Mouse (Mus musculus) urinary bladder, postnatal 25 days (tissue): ENCODE measurements around the gene Gm13290.
"Not testable (repeated sequence)": the region's sequence is repeated elsewhere in the genome, so short reads cannot be mapped to it uniquely, and the experiment has no call there.

Experiments
- DNase-seq: peaks from one replicate; pipeline ENCODE4 v3.0.0; 2022; ENCODE audit warnings: low spot score

Gene Gm13290

GRCm38 (mm10) chr4:88781831-88782230 is 8.2 kb downstream of the Gm13290 start, which contains the start of gene Ifnz:
TSS of gene Ifnz (plus strand) at chr4:88782131.
- not testable (repeated sequence) for DNase-seq

- not testable (repeated sequence) for DNase-seq
These were observed 8.7 kb downstream of the Gm13290 start for GRCm38 (mm10) chr4:88782335-88782734.

GRCm38 (mm10) chr4:88785409-88785808 is 11.8 kb downstream of the Gm13290 start, which contains the start of gene Gm13276:
TSS of gene Gm13276 (plus strand) at chr4:88785709.
- not testable (repeated sequence) for DNase-seq

- DNase-seq = not testable (repeated sequence)
These were observed 14.8 kb downstream of the Gm13290 start, which contains the start of gene Gm13277 for GRCm38 (mm10) chr4:88788402-88788801. TSS of gene Gm13277 (plus strand) at chr4:88788632.

GRCm38 (mm10) chr4:88791250-88791649 is 17.6 kb downstream of the Gm13290 start, which contains the start of gene Gm13278:
TSS of gene Gm13278 (plus strand) at chr4:88791550.
- not testable (repeated sequence) for DNase-seq

GRCm38 (mm10) chr4:88793936-88794675 is 20.5 kb downstream of the Gm13290 start, which contains the start of gene Gm13275:
TSS of gene Gm13275 (plus strand) at chr4:88794487.
- DNase-seq = peak; percentile 81

GRCm38 (mm10) chr4:88797097-88797496 is 23.5 kb downstream of the Gm13290 start, which contains the start of gene Gm13279:
TSS of gene Gm13279 (plus strand) at chr4:88797397.
- not testable (repeated sequence) for DNase-seq

- not testable (repeated sequence) for DNase-seq
These were observed 25.7 kb downstream of the Gm13290 start, which contains the start of gene Gm13285 for GRCm38 (mm10) chr4:88799365-88799764. TSS of gene Gm13285 (plus strand) at chr4:88799665.

GRCm38 (mm10) chr4:88802954-88803353 is 29.3 kb downstream of the Gm13290 start, which contains the start of gene Gm13287:
TSS of gene Gm13287 (plus strand) at chr4:88803254.
- DNase-seq = not testable (repeated sequence)

GRCm38 (mm10) chr4:88805231-88805630 is 31.6 kb downstream of the Gm13290 start, which contains the start of gene Gm13288:
TSS of gene Gm13288 (plus strand) at chr4:88805531.
- not testable (repeated sequence) for DNase-seq

GRCm38 (mm10) chr4:88805761-88806160 is 32.1 kb downstream of the Gm13290 start:
- not testable (repeated sequence) for DNase-seq

GRCm38 (mm10) chr4:88815928-88816327 is 42.3 kb downstream of the Gm13290 start, which contains the start of gene Ifna7:
TSS of gene Ifna7 (plus strand) at chr4:88816228.
- DNase-seq = no peak

GRCm38 (mm10) chr4:88819659-88820058 is 46.0 kb downstream of the Gm13290 start, which contains the start of gene Ifna11:
TSS of gene Ifna11 (plus strand) at chr4:88819959.
- no peak for DNase-seq

- peak; percentile 8 for DNase-seq
These were observed 49.4 kb downstream of the Gm13290 start for GRCm38 (mm10) chr4:88822995-88823394.
